Mouse (Mus musculus) intestine, embryonic 14.5 days (tissue): ENCODE measurements around the gene Acaca. TPM values are rescaled to one million over a fixed set of nuclear protein-coding genes. Genes with fewer than 3 reads are reported as not detected.
"Not testable (repeated sequence)": the region's sequence is repeated elsewhere in the genome, so short reads cannot be mapped to it uniquely, and the experiment has no call there.

Source experiments
- ATAC-seq: fragments of 200-750 bp; cut with Nextera tagmentation; replicated peaks from 2 replicates; pipeline ENCODE4 v1.8.0; 2017; ENCODE audit warnings: low read depth, moderate number of reproducible peaks, moderate TSS enrichment, moderate library complexity; ENCODE audit not compliant: low FRiP score, low TSS enrichment
- DNase-seq: peaks from one replicate; pipeline ENCODE4 v3.0.0-alpha.2; 2018; ENCODE audit warnings: low spot score
- H3K27ac ChIP-seq: fragments of 300-500 bp; sonication (generic); 2 replicates; pipeline ENCODE4 v1.5.1; 2014; ENCODE audit warnings: low read depth, mild to moderate bottlenecking, control low read depth
- H3K27me3 ChIP-seq: fragments of 300-500 bp; sonication (generic); replicated peaks from 2 replicates; pipeline ENCODE4 v1.6.1; 2014; ENCODE audit warnings: low read length, control low read depth; ENCODE audit not compliant: control insufficient read depth, insufficient read depth
- H3K36me3 ChIP-seq: fragments of 300-500 bp; sonication (generic); 2 replicates; pipeline ENCODE4 v1.6.1; 2014; ENCODE audit warnings: low read length, control low read depth; ENCODE audit not compliant: control insufficient read depth, insufficient read depth
- H3K4me1 ChIP-seq: fragments of 300-500 bp; sonication (generic); replicated peaks from 2 replicates; pipeline ENCODE4 v1.6.1; 2014; ENCODE audit warnings: low read length, control low read depth, mixed read lengths; ENCODE audit not compliant: control insufficient read depth, insufficient read depth
- H3K4me2 ChIP-seq: fragments of 300-500 bp; sonication (generic); 2 replicates; pipeline ENCODE4 v1.6.1; 2014; ENCODE audit warnings: low read length
- H3K4me3 ChIP-seq: fragments of 300-500 bp; sonication (generic); 2 replicates; pipeline ENCODE4 v1.5.1; 2014; ENCODE audit warnings: low read depth, low read length, control low read depth, mixed read lengths
- H3K9ac ChIP-seq: fragments of 300-500 bp; sonication (generic); 2 replicates; pipeline ENCODE4 v1.6.1; 2014; ENCODE audit warnings: mild to moderate bottlenecking, low read length
- H3K9me3 ChIP-seq: fragments of 300-500 bp; sonication (generic); 2 replicates; pipeline ENCODE4 v1.6.1; 2016; ENCODE audit warnings: low read length, control low read depth; ENCODE audit not compliant: control insufficient read depth
- WGBS: fragments of 180-500 bp; shearing (Covaris S2); extraction: QIAGEN DNeasy Blood & Tissue Kit; methylation state at CpG from one replicate; pipeline ENCODE4 v1.1.7; 2014; 5-methylcytosine and 5-hydroxymethylcytosine counted together
- polyA plus RNA-seq: library from polyadenylated mRNA; unstranded; fragments of >200 nt; fragmentation: Nextera tagmentation; extraction: Ambion mirVana; gene quantifications from 2 replicates; pipeline ENCODE4 v1.2.1, GENCODE M21; 2014

The Acaca gene
- polyA plus RNA-seq, 1 experiment from 2014 or later, result 23.6 TPM

GRCm38 (mm10) chr11:84306158-84306742 lies 176.8 kb downstream of the Acaca start:
- ATAC-seq, result no peak
- WGBS, result 91% methylated on average over 6 of the region's 6 CpGs
- no peak overlapping the region for H3K27ac ChIP-seq
- H3K36me3 ChIP-seq, result peaks cover 23% of the 10 kb centered on the region; the same call in 1 of the 2 replicates
- no peaks in the 10 kb centered on the region for H3K4me1 ChIP-seq
- H3K4me3 ChIP-seq, result no peak overlapping the region
- DNase-seq, result no peak
- H3K9ac ChIP-seq, result no peak overlapping the region
- H3K4me2 ChIP-seq, result no peak overlapping the region
- H3K9me3 ChIP-seq, result no peaks in the 10 kb centered on the region
- no peaks in the 10 kb centered on the region for H3K27me3 ChIP-seq

GRCm38 (mm10) chr11:84324032-84324752 lies 194.7 kb downstream of the Acaca start:
- DNase-seq, result no peak
- WGBS, result 63% methylated on average over 7 of the region's 7 CpGs
- Histone ChIP-seq H3K4me2 (no peak overlapping the region), H3K4me1 (no peaks in the 10 kb centered on the region), H3K27me3 (no peaks in the 10 kb centered on the region), H3K9ac (no peak overlapping the region), H3K4me3 (no peak overlapping the region), H3K9me3 (no peaks in the 10 kb centered on the region), H3K27ac (no peak overlapping the region), H3K36me3 (peaks cover 38% of the 10 kb centered on the region)
- no peak for ATAC-seq

DNA sequence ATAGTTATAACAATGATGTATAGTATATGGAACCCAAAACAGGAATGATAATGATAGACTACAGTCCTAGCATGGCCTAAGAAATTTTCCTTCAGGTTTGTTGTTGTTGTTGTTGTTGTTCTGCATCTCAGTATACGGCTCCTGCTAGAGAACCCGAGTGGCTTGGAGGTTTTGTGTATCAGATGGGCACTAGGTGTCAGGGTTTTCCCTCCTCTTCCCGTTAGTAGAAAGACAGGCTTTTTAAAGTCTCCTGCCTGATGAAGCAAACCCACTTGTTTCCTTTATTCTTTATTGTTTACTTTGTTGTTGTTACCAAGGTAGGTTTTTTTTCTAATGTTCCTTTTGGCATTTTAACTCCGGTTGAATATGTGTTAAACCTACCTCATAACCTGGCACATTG lies 197.6 kb downstream of the Acaca start:
- ATAC-seq (no peak), DNase-seq (no peak)
- H3K27ac ChIP-seq, result no peak overlapping the region

DNA sequence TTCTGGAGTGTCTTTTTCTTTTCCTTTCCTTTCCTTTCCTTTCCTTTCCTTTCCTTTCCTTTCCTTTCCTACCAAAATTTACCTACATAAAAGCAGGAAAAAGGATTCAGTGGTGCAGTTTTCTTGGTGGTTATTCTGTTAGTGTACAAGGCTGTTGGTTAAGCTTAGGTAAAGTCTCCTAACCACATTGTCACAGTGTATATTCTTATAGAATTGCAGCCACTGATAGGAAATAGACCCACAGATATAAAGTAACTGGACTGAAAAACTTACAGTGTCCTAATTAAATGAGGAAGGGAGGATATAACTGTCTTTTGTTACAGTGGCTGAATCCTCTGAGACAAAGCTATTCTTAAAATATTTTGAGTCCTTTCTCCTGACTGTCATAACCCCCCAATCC lies 202.9 kb downstream of the Acaca start:
- H3K27me3 ChIP-seq, result no peaks in the 10 kb centered on the region
- H3K9me3 ChIP-seq, result no peaks in the 10 kb centered on the region
- ATAC-seq, result no peak
- H3K4me3 ChIP-seq, result no peak overlapping the region
- no peak for DNase-seq
- peaks cover 11% of the 10 kb centered on the region; the same call in 1 of the 2 replicates for H3K36me3 ChIP-seq
- no peak overlapping the region for H3K9ac ChIP-seq
- no peak overlapping the region for H3K4me2 ChIP-seq
- H3K27ac ChIP-seq, result no peak overlapping the region
- H3K4me1 ChIP-seq, result no peaks in the 10 kb centered on the region

More for the DNA sequence above, 197.6 kb downstream of the Acaca start:
- no peaks in the 10 kb centered on the region for H3K9me3 ChIP-seq
- H3K36me3 ChIP-seq, result peaks cover 31% of the 10 kb centered on the region
- H3K27me3 ChIP-seq, result no peaks in the 10 kb centered on the region
- no peaks in the 10 kb centered on the region for H3K4me1 ChIP-seq
- H3K4me3 ChIP-seq, result no peak overlapping the region
- no peak overlapping the region for H3K4me2 ChIP-seq
- 89% methylated on average over 4 of the region's 4 CpGs for WGBS
- no peak overlapping the region for H3K9ac ChIP-seq

DNA sequence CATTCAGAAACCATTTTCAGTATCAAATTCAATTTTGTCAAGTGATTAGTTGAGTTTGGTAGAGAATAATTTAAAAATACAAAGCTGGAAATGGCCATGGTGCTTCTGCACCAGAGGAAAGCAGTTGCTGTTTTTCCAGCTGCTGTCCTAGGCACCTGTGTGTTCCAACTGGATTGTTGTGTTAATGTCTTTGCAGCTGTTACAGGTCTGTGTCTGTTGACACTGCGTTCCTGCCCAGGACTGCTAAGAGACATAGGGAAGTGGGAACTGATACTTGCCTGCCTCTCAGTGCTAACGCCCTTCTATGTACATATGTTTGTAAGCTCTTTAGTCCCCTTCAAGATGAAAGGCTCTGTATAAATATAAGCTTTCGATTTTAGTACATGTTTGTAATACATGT lies 203.4 kb downstream of the Acaca start:
- no peaks in the 10 kb centered on the region for H3K4me1 ChIP-seq
- ATAC-seq (no peak), DNase-seq (no peak)
- H3K27me3 ChIP-seq, result no peaks in the 10 kb centered on the region
- peaks cover 11% of the 10 kb centered on the region; the same call in 1 of the 2 replicates for H3K36me3 ChIP-seq
- no peak overlapping the region for H3K4me3 ChIP-seq
- no peak overlapping the region for H3K4me2 ChIP-seq
- H3K9me3 ChIP-seq, result no peaks in the 10 kb centered on the region
- H3K9ac ChIP-seq, result no peak overlapping the region
- 81% methylated on average over 3 of the region's 3 CpGs for WGBS
- H3K27ac ChIP-seq, result no peak overlapping the region

- 98% methylated on average over 5 of the region's 8 CpGs for WGBS
- not testable (repeated sequence) for H3K9ac ChIP-seq
Measured at GRCm38 (mm10) chr11:84338273-84338672, 208.8 kb downstream of the Acaca start.

GRCm38 (mm10) chr11:84340630-84341029 lies 211.2 kb downstream of the Acaca start:
- WGBS, result 75% methylated on average over 2 of the region's 2 CpGs
- no peak for ATAC-seq
- H3K27me3 ChIP-seq, result no peaks in the 10 kb centered on the region

More at GRCm38 (mm10) chr11:84338273-84338672, 208.8 kb downstream of the Acaca start:
- not testable (repeated sequence) for H3K9me3 ChIP-seq, H3K4me1 ChIP-seq, H3K27ac ChIP-seq, H3K4me3 ChIP-seq, DNase-seq, ATAC-seq, H3K4me2 ChIP-seq, H3K27me3 ChIP-seq
- H3K36me3 ChIP-seq, result peaks cover 19% of the 10 kb centered on the region; the same call in 1 of the 2 replicates

DNA sequence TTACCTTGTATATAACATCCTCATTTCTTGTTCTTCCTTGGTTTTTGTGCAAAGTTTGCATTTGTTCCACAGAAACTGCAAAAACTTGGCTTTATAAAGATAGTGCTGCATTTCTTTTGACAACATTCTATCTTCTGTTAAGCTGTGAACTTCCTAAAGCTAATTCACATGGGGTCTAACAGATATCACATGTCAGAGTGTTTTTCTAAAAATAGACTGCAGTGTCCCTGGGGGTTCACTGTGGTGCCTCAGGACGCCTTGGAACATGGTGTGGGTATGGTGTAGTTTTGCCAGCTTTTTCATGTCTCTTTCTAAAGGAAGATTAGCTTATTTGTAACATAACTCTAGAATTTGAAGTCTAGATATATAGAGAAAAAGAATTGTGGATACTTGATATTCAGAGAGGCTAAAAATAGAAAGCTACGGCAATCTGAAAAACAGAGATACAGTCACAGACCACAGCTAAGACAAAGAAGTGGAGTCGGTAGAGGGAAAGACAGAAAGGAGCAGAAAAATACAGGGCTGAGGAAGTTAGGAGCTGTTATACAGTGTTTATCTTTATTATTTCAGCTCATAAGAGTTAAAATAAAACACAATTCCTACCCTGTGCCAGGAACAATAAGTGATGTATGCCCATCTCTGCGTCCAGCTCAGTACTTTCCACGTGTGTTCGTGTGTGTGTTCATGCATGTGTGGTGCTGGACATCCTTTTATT lies 215.2 kb downstream of the Acaca start:
- no peaks in the 10 kb centered on the region for H3K27me3 ChIP-seq
- no peak overlapping the region for H3K9ac ChIP-seq
- 77% methylated on average over 6 of the region's 6 CpGs for WGBS
- H3K9me3 ChIP-seq, result no peaks in the 10 kb centered on the region
- ATAC-seq (no peak), DNase-seq (no peak)
- H3K4me2 ChIP-seq, result no peak overlapping the region
- H3K4me3 ChIP-seq, result no peak overlapping the region
- H3K4me1 ChIP-seq, result no peaks in the 10 kb centered on the region
- H3K36me3 ChIP-seq, result peaks cover 8% of the 10 kb centered on the region
- no peak overlapping the region for H3K27ac ChIP-seq

More at GRCm38 (mm10) chr11:84340630-84341029, 211.2 kb downstream of the Acaca start:
- Histone ChIP-seq H3K4me2 (no peak overlapping the region), H3K27ac (no peak overlapping the region), H3K4me1 (no peaks in the 10 kb centered on the region), H3K9ac (no peak overlapping the region), H3K9me3 (no peaks in the 10 kb centered on the region), H3K36me3 (peaks cover 19% of the 10 kb centered on the region; the same call in 1 of the 2 replicates), H3K4me3 (no peak overlapping the region)
- DNase-seq, result no peak
